Mouse (Mus musculus) heart, postnatal 0 days (tissue): ENCODE measurements around the gene Mat2a. TPM values are rescaled to one million over a fixed set of nuclear protein-coding genes. Genes with fewer than 3 reads are reported as not detected.

ENCODE experiments used
- ATAC-seq: fragments of 200-750 bp; cut with Nextera tagmentation; 2 replicates; pipeline ENCODE4 v1.8.0; 2017; ENCODE audit warnings: low read depth, moderate number of reproducible peaks, moderate library complexity; ENCODE audit not compliant: insufficient read depth
- DNase-seq: peaks from one replicate; pipeline ENCODE4 v3.0.0-alpha.2; 2016; ENCODE audit warnings: low spot score
- H3K27ac ChIP-seq: fragments of 300-500 bp; sonication (generic); 2 replicates; pipeline ENCODE4 v1.5.1; 2014; ENCODE audit warnings: low read depth, mild to moderate bottlenecking
- H3K27me3 ChIP-seq: fragments of 300-500 bp; sonication (generic); 2 replicates; pipeline ENCODE4 v1.6.1; 2014; ENCODE audit warnings: low read length, mixed read lengths; ENCODE audit not compliant: control insufficient read depth, insufficient read depth
- H3K36me3 ChIP-seq: fragments of 300-500 bp; sonication (generic); replicated peaks from 2 replicates; pipeline ENCODE4 v1.6.1; 2014; ENCODE audit warnings: low read length, mixed read lengths; ENCODE audit not compliant: control insufficient read depth, insufficient read depth
- H3K4me1 ChIP-seq: fragments of 300-500 bp; sonication (generic); 2 replicates; pipeline ENCODE4 v1.6.1; 2014; ENCODE audit warnings: antibody characterized with exemption; ENCODE audit not compliant: control insufficient read depth, insufficient read depth
- H3K4me2 ChIP-seq: fragments of 300-500 bp; sonication (generic); 2 replicates; pipeline ENCODE4 v1.6.1; 2014; ENCODE audit warnings: low read depth, mild to moderate bottlenecking, low read length, moderate library complexity
- H3K4me3 ChIP-seq: fragments of 300-500 bp; sonication (generic); 2 replicates; pipeline ENCODE4 v1.5.1; 2014; ENCODE audit warnings: low read depth, low read length
- H3K9ac ChIP-seq: fragments of 300-500 bp; sonication (generic); replicated peaks from 2 replicates; pipeline ENCODE4 v1.6.1; 2014; ENCODE audit warnings: low read depth, low read length, mixed read lengths
- H3K9me3 ChIP-seq: fragments of 300-500 bp; sonication (generic); replicated peaks from 2 replicates; pipeline ENCODE4 v1.6.1; 2016; ENCODE audit warnings: low read length; ENCODE audit not compliant: control insufficient read depth
- CTCF ChIP-seq: IDR thresholded peaks from 2 replicates; pipeline ENCODE4 v1.5.1; 2016; ENCODE audit warnings: antibody characterized with exemption, control low read depth, low read depth
- EP300 ChIP-seq: IDR thresholded peaks from 2 replicates; pipeline ENCODE4 v1.6.1; 2016; ENCODE audit warnings: antibody characterized with exemption, low read depth
- WGBS: fragments of 180-500 bp; shearing (Covaris S2); extraction: QIAGEN DNeasy Blood & Tissue Kit; methylation state at CpG from one replicate; pipeline ENCODE4 v1.1.7; 2014; 5-methylcytosine and 5-hydroxymethylcytosine counted together
- polyA plus RNA-seq: library from polyadenylated mRNA; unstranded; fragments of >200 nt; fragmentation: Nextera tagmentation; extraction: Ambion mirVana; gene quantifications from 2 replicates; pipeline ENCODE4 v1.2.1, GENCODE M21; 2015
- total RNA-seq: library from RNA; depleted of rRNA; stranded (reverse); fragments of >200 nt; gene quantifications from 2 replicates; pipeline ENCODE4 v1.2.3, GENCODE M21; 2014; ENCODE audit warnings: low replicate concordance

The Mat2a gene
- total and polyA plus RNA-seq, 2 experiments from 2014 or later = 111 to 229 TPM

DNA sequence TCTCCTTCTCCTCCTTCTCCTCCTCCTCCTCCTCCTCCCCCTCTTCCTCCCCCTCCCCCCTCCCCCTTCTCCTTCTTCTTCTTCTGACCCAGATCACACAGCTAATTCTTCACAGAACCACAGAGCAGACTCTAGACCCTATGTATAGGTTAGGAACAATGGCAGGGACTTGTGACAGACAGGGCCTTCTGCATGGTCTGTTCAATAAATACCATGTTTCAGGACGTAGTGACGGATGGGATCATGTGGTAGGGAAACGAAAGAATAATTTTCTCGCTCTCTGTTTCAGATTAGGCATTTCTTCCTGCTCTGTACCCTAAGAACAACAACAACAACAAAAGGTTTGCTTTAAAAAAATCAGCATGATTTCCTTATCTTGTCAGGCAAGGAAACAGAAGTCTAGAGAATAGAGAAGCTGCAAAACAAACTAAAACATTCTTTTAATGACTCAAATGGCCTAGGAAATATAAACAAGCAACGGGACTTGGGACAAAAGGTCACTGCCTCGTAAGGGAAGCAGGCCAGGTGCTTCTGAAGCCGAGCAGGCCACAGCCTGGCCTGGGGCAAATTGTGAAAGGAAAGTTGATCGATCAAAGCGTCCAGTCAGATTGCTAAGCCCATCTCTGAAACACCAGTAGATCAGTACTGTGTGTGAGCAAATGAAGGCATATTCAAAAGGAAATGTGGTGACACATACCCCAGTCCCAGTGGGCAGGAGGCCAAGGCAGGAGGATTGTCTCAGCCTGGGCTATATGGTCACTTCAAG is 20.9 kb upstream of the Mat2a start:
- DNase-seq = peak; percentile 39
- no peaks in the 10 kb centered on the region for H3K9me3 ChIP-seq
- H3K4me3 ChIP-seq = no peak overlapping the region
- ATAC-seq = no peak
- no peak overlapping the region for H3K4me2 ChIP-seq
- H3K27ac ChIP-seq = 0 out of 2 replicates have a peak overlapping the region, but pooled peaks have one; percentile 4
- H3K4me1 ChIP-seq = peaks cover 3% of the 10 kb centered on the region; the same call in 1 of the 2 replicates
- no peaks in the 10 kb centered on the region for H3K36me3 ChIP-seq
- WGBS = 55% methylated on average over 9 of the region's 9 CpGs
- TF ChIP-seq EP300 (no peak), CTCF (no peak)
- H3K9ac ChIP-seq = no peak overlapping the region
- H3K27me3 ChIP-seq = no peaks in the 10 kb centered on the region

GRCm38 (mm10) chr6:72458921-72459320 is 19.6 kb upstream of the Mat2a start:
- 39% methylated on average over 5 of the region's 5 CpGs for WGBS

GRCm38 (mm10) chr6:72458418-72458817 is 19.1 kb upstream of the Mat2a start:
- no peak overlapping the region for H3K4me2 ChIP-seq
- H3K27ac ChIP-seq = no peak overlapping the region; the same call in 1 of the 2 replicates
- no peaks in the 10 kb centered on the region for H3K9me3 ChIP-seq
- peaks cover 17% of the 10 kb centered on the region for H3K4me1 ChIP-seq
- ATAC-seq (no peak), DNase-seq (no peak)
- TF ChIP-seq CTCF (no peak), EP300 (no peak)
- no peak overlapping the region for H3K9ac ChIP-seq
- H3K4me3 ChIP-seq = no peak overlapping the region
- H3K36me3 ChIP-seq = no peaks in the 10 kb centered on the region
- no peaks in the 10 kb centered on the region for H3K27me3 ChIP-seq
- 66% methylated on average over 7 of the region's 7 CpGs for WGBS

More at GRCm38 (mm10) chr6:72458921-72459320, 19.6 kb upstream of the Mat2a start:
- H3K9me3 ChIP-seq = no peaks in the 10 kb centered on the region
- H3K27me3 ChIP-seq = no peaks in the 10 kb centered on the region
- H3K4me2 ChIP-seq = no peak overlapping the region
- H3K4me3 ChIP-seq = no peak overlapping the region
- no peak overlapping the region for H3K9ac ChIP-seq
- no peaks in the 10 kb centered on the region for H3K36me3 ChIP-seq
- DNase-seq (no peak), ATAC-seq (no peak)
- no peak overlapping the region; the same call in 1 of the 2 replicates for H3K27ac ChIP-seq
- H3K4me1 ChIP-seq = peaks cover 16% of the 10 kb centered on the region
- TF ChIP-seq EP300 = no peak
- TF ChIP-seq CTCF = no peak

- H3K9ac ChIP-seq = no peak overlapping the region
- 53% methylated on average over 4 of the region's 4 CpGs for WGBS
- ATAC-seq (no peak), DNase-seq (no peak)
- no peak overlapping the region for H3K4me2 ChIP-seq
- H3K4me1 ChIP-seq = peaks cover 17% of the 10 kb centered on the region
- H3K27me3 ChIP-seq = no peaks in the 10 kb centered on the region
- H3K36me3 ChIP-seq = no peaks in the 10 kb centered on the region
- no peak overlapping the region for H3K27ac ChIP-seq
- H3K9me3 ChIP-seq = no peaks in the 10 kb centered on the region
- no peak for TF ChIP-seq EP300
- TF ChIP-seq CTCF = no peak
- no peak overlapping the region for H3K4me3 ChIP-seq
These were observed 17.2 kb upstream of the Mat2a start for GRCm38 (mm10) chr6:72456567-72456966.

DNA sequence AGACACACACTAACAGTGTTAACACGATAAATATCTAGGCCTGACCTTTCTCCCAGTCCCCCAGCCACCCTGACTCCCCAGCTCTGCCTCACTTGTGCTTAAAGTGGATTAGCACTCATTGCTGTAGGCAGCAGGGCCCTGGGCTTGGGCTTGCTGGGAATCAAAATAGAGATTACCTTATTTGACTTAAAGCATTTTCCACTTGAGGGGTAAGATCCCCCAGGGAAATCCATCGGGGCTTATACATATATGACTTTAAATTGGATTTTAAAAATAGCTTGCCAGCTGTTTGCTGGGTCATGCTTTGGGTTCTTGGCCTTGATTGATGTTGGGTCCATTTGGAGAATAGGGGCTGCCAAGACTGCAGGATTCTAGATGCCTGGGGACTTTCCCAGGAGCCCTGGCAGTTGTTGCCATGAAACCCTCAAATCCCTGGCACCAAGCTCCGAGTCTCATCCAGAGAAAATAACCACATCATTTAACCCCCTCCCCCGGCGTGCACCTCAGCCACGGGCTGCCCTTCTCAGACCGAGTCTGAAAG is 15.5 kb upstream of the Mat2a start:
- no peak for TF ChIP-seq CTCF
- TF ChIP-seq EP300 = no peak
- 54% methylated on average over 7 of the region's 7 CpGs for WGBS
- Histone ChIP-seq H3K4me1 (peaks cover 17% of the 10 kb centered on the region), H3K4me2 (no peak overlapping the region), H3K9me3 (no peaks in the 10 kb centered on the region), H3K27ac (peak overlapping the region; percentile 71), H3K27me3 (no peaks in the 10 kb centered on the region), H3K36me3 (no peaks in the 10 kb centered on the region), H3K4me3 (no peak overlapping the region), H3K9ac (0 out of 2 replicates have a peak overlapping the region, but pooled peaks have one; percentile 19)
- DNase-seq (no peak), ATAC-seq (peak; percentile 47; the same call in 1 of the 2 replicates)
